Mouse (Mus musculus): ENCODE data around the gene Rnf19b. TPM values are rescaled to one million over a fixed set of nuclear protein-coding genes. Genes with fewer than 3 reads are reported as not detected.

Rnf19b gene
- total RNA-seq, 1 experiment from 2014 or later, result 33.2 TPM

DNA sequence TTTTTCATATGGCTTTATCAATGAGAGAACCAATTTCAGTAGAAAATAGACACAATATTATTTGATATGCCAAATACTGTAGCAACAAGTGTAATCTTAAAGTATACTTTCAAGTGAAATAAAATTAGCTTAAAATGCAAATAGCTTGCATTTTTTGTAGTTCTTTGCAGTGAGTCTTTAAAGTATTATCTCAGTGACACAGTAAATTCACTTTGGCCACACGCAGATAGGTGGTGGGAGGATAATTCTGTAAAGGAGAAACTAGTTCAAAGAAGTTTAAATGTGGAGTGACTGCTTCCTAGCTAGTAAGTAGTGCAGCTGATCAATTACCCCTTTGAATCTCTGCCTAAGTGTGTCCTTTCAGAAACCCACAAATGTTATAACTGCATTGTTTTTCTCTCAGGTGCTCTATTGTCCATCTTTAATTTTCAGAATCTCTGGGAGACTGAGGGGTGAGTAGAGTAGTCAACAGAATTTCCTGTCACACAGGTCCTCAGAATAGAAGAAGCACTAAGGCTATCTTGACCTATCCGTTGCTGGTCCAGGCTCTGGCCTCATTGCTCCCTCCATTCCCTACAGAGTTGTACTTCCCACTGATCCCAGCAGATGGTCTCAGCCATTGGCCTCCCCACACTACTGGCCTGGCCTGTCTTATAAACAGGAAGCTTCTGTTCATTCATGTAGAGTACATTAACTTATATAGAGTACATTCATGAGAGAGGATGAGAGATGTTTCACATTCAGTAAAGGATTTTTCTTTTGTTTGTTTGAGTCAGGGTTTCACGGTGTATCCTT lies 4.4 kb downstream of the Rnf19b start:
- no peak for ATAC-seq (replicated peaks; ENCODE audit: low read depth, poor library complexity, severe bottlenecking)

DNA sequence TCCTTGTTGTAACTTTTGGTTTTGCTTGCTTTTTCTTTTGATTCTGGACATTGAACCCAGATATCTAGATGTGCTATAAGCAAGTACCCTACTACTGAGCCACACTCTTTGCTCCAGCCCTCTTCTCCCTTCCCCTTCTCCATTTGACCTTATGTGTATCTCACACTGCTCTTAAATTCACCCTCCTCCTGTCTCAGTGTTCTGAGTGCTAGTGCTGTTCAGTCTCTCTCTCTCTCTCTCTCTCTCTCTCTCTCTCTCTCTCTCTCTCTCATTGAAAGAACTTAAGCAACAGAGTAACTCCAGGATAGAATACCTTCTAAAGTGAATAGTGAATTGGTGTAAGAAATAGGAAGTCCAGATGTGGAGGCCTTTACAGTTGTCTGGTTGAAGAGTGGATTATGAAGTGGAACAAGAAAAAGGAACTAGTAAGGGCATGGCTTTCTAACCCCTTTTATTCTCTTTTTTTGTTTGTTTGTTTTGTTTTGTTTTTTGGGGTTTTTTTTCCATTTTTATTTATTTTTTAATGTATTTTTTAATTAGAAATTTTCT lies 7.7 kb downstream of the Rnf19b start:
- ATAC-seq (replicated peaks; ENCODE audit: low read depth, poor library complexity, severe bottlenecking), result peak; percentile 52

DNA sequence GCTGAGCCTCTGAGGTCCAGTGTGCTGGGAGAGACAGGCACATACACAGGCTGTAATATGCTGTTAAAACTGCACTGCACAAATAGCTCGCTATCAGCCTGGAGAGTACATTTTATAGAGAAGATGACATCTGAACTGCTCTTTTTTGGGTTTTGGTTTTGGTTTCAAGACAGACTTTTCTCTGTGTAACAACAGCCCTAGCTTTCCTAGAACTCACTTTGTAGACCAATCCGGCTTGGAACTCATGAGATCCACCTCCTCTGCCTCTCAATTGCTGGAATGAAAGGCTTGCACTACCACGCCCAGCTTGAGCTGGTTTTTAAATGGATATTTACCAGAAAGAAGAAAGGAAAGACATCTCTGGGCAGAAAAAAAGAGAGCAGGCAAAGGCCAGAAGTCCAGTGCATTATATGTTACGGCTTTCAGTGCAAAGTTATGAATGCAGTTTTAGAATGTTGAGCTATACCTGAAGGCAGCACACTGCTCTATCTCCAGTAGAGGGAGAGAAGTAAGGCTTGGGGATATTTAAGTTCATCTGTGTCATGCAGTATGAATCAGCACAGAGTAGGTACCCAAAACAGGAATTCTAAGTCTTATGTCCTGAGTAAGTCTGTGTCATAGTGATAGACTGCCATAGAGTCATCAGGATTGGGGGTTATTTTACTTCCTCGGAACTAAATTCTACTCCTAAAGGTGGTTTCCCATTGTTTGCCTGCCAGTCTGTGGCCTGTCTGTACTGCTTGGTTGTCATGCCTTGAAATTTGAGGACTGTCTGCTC lies 9.8 kb downstream of the Rnf19b start:
- ATAC-seq (replicated peaks; ENCODE audit: low read depth, poor library complexity, severe bottlenecking), result no peak

DNA sequence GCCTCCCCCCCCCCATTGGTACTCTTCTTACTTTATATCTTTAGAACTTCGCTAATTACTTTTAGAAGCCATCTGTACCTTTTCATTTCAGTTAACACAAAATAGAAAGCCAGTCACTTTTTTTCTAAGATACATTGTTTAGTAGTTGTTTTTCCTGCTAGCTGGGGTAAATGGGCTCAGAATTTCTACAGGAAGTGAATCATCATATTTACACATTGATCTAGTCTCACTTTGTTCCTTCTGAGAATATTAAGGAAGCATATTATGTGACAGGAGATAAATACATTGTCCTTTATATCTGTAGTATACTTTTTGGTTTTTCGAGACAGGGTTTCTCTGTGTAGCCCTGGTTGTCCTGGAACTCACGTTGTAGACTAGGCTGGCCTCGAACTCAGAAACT lies 10.8 kb downstream of the Rnf19b start:
- no peak for ATAC-seq (replicated peaks; ENCODE audit: low read depth, poor library complexity, severe bottlenecking)

DNA sequence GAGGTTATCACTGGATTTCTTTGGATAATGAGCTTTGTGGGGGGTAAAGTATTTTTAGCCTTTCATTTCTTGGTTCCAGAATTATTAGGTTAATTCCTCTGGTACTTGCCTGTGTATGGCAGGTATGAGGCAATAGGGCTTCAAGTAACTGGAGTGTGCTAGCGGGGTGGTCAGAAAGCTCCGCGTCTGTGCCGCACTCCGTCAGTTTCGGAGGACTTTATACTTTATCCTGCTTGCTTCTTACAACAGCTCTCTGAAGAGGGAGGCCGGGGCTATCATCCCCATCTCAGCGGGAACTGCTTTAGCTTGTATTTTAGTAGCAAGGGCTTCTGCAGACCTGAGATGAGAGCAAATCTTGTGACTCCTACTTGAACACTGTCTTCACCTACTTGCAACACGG lies 21.1 kb downstream of the Rnf19b start:
- no peak for ATAC-seq (replicated peaks; ENCODE audit: low read depth, poor library complexity, severe bottlenecking)

DNA sequence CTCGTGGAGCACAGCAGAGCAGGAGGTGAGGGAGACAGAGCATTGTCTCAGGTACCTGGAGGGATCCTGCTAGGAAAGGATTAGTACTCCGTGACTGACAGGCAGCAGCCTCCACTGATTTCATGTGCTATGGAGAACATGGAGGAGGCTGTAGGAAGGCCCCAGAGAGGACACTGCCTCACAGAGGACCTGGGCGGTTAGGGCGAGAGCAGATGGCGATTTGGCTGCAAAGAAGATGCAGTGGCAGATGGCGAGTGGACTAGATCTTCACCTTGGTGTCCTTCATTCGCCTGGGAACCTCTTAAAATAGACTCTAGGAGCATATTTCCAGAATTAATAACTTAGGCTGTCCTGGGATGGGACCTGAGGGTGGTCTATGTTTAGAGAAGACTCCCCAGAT lies 23.0 kb downstream of the Rnf19b start:
- no peak for ATAC-seq (replicated peaks; ENCODE audit: low read depth, poor library complexity, severe bottlenecking)

DNA sequence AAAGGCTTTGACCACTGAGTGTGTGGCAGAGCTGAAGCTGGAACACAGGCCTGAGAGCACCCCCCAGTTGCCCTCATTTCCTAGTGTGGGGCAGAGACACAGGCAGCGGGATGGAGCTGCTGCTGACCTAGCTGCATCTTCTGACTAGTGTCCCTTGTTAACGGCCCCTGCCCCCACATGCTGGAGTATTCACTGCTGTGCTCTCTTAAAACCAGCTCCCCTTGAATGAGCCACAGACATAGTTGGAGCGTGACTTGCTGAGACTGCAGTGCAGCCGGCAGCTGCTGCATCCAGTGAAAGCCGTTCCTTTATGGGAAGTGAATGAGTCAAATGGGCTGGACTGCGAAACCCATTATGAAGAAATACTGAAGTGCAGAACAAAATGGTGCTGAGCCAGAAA lies 23.4 kb downstream of the Rnf19b start:
- ATAC-seq (replicated peaks; ENCODE audit: low read depth, poor library complexity, severe bottlenecking), result 0 out of 2 replicates have a peak, but pooled peaks have one; percentile 12

DNA sequence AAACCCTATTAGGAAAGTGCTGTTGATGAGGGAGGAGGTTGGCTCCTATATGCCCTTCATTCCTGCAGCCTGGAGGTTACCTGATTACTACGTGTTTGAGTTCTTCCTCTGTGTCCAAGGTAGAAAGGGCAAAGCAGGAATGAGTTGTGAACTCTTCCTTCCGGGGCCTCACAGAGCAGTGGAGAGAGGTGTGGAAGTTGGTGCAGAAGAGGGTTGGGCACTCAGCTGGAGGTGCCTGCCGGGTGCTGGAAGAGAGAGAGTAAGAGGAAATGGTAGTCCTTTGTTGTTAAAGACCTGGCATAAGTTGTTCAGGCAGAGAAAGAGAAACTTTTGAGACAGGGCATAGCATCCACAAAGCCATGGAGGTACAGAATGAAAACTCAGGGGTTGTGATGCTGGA lies 23.9 kb downstream of the Rnf19b start:
- no peak for ATAC-seq (replicated peaks; ENCODE audit: low read depth, poor library complexity, severe bottlenecking)

DNA sequence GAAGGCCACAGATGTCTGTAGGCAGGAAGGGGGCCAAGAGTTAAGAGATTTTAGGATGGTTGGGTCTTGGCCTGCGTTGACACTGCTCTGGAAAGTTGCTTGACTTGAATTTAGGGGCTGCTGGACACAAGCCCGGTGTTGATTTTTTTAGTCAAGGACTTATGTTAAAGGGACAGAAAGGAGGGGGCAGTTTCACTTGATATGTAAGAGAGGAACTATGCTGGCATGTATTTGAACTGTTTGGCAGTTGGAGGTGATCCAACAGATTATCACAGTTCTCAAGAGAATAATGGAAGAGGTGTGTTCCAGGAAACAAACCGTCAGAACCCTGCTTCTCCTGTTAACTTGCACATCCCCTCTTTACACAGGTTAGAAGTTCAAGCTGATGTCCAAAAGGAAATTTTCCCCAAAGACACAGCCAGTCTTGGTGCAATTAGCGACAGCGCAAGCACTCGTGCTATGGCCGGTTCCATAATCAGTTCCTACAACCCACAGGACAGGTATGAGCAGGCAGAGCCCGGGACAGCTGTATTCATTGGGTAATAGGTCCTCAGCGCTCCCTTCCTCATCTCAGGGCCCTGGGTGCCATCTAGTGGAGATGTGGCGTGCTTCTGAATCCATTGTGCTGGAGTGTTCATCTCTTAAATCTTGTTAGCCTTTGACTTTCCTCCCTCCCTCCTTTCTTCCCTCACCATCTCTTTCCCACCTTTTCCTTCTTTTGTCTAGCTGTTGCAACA lies 24.5 kb downstream of the Rnf19b start:
- ATAC-seq (replicated peaks; ENCODE audit: low read depth, poor library complexity, severe bottlenecking), result peak; percentile 91

DNA sequence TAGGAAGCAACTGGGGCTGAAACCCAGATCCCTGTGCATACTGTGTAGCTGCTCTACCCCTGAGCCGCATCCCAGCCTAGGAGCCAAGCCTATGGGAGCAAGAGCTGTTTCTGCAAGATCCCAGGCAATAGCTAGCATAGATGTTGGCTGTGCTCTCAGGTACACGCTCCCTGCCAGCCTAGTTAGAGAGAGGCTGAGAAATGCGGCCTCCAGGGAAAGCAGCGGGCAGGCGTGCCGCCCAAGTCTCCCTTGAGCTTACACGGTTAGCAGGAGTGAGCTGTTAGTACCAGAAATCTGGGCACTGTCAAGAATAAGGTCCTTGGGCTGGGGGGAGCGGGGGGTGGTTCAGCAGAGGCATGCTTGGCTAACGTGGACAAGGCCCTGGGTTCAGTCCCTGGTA lies 26.8 kb downstream of the Rnf19b start:
- no peak for ATAC-seq (replicated peaks; ENCODE audit: low read depth, poor library complexity, severe bottlenecking)

DNA sequence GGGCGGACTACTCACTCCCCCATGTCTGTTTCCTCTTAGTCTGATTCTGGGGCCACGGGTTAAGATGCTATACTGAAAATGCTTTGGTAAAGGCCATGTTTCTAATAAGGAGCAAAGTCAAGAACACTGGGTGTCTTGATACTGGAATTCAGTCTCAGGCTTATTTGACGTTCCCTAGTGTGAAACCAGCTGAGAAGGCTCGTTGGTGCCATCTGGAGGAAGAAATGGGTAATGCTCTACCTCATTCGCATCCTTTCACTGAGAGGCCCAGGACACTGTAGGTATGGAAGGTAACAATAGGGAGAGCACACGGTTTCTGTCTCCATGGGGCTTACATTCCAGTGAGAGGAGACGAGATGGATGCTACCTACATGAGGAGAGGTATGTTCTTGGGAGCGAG lies 28.0 kb downstream of the Rnf19b start:
- ATAC-seq (replicated peaks; ENCODE audit: low read depth, poor library complexity, severe bottlenecking), result peak; percentile 68

DNA sequence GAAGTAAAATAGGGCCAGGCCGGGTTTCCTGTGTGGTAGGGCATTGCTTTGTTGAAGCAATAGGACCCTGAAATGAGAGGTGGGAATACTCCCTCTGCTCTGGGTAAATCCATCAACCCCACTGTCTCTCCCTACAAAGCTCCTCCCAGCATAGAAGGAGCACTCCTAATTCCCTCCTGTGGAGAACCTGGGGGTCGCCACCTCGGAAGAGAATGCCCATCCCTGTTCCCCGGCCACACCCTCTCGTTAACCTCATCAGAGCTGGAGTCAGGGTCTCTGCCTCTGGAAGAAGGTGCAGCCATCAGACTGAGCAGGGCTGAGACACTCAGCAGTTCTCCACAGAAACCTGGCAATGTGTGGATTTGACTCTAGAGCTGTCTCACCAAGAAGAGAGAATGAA lies 29.8 kb downstream of the Rnf19b start:
- no peak for ATAC-seq (replicated peaks; ENCODE audit: low read depth, poor library complexity, severe bottlenecking)

DNA sequence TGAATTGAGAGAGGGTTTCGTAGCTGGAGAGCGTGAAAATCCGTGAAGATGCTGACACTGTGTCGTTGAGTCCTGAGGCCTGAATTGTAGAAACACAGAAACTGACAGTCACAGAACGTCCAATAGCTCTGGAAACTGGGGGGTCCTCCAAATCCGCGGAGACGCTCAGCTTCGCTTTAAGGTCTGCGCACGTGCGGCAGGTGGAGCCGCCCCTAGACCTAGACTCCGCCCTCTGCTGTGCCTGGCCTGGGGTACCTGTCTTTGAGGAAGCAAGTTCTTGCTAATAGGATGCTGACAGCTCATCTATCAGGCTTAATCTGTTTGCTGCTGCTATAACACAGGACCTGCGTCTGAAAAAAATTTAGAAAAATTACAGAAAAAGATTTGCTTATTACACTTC lies 37.2 kb downstream of the Rnf19b start:
- ATAC-seq (replicated peaks; ENCODE audit: low read depth, poor library complexity, severe bottlenecking), result no peak

DNA sequence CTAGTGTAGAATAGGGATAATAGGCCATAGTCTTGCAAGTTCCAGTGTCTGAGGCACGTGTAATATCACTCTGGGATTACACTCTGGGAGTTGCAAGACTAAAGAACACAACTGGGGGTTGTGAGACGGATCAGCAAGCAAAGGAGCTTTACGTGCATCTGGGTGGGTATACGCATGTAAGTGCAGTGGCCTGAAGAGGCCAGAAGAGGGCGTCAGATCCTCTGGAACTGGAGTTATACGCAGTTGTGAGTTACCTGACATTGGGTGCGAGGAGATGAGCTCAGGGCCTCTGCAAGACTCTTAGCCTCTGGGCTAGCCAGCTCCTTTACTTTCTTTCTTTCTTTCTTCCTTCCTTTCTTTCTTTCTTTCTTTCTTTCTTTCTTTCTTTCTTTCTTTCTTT lies 38.9 kb downstream of the Rnf19b start:
- no peak for ATAC-seq (replicated peaks; ENCODE audit: low read depth, poor library complexity, severe bottlenecking)

DNA sequence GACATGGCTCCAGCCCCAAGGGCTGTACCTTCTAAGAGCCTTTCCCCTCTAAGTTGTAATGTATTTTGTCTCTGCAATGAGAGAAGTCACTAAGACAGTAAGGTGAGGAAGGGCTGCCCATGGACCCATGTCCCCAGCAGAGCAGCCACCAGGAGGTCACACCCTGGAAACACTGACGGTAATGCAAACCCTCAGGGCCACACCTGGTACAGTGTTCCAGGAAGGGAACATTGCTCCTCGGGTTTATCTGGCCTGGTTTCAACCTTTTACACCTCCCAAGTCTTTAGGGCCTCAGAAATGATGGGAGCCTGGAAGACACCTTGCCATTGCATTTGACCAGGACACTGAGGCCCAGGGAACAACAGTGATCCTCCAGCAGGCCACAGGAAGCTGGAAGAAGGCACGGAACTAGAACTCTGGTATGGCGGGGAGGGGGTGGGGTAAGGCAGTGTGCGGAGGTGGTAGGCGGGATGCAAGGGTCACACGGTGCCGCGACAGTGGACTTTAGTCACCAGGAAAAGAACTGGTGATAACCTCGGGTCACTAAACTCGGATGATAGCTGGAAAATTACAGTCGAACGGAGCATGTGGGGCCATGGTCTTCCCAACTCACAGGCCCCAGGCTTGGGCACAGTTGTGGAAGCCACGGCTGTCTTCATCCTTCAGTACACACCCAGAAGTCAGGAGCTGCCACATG lies 44.2 kb downstream of the Rnf19b start:
- no peak for ATAC-seq (replicated peaks; ENCODE audit: low read depth, poor library complexity, severe bottlenecking)

DNA sequence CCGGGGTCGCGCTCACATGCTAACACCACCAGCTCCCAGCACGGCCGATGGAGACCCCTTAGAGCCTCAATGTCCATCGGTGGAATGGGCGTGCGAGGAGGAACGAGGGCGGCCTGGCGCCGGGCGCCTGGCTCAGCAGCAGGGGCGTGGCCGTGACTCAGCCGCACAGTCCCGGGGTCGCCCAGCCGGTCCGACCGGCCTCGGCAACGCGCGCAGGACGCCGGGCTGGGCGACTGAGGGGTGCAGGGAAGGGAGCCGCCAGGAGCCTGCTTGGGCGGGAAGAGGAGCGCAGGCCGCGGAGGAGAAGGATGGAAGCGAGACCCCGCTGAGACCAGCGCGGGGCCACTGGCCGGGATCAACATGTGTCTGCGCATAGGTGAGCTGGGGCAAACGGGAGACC lies 47.3 kb downstream of the Rnf19b start, which contains the start of gene Tmem54:
Tmem54 (plus strand) TSS at position 193 of the 400 bp plus-strand sequence.
- no peak; the same call in 1 of the 2 replicates for ATAC-seq (replicated peaks; ENCODE audit: low read depth, poor library complexity, severe bottlenecking)

DNA sequence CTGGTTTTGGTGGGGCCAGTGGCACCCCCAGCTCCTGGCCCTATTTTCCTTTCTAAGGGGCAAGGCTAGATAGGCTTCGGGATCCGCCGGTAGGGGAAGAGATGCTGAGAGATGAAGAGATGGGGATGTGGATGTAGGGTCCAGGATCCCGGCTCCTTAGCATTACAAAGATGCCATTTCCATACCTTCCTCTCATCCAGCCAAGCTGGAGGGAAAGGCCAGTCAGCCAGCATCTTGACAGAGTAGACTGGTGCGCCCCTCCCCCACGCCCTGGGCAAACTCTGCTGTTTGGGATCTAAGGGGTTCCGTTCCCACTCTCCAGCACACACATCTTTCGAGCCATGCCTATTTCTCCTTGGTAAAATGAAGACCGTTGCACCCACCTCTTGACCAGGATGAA lies 48.0 kb downstream of the Rnf19b start:
- ATAC-seq (replicated peaks; ENCODE audit: low read depth, poor library complexity, severe bottlenecking), result no peak

DNA sequence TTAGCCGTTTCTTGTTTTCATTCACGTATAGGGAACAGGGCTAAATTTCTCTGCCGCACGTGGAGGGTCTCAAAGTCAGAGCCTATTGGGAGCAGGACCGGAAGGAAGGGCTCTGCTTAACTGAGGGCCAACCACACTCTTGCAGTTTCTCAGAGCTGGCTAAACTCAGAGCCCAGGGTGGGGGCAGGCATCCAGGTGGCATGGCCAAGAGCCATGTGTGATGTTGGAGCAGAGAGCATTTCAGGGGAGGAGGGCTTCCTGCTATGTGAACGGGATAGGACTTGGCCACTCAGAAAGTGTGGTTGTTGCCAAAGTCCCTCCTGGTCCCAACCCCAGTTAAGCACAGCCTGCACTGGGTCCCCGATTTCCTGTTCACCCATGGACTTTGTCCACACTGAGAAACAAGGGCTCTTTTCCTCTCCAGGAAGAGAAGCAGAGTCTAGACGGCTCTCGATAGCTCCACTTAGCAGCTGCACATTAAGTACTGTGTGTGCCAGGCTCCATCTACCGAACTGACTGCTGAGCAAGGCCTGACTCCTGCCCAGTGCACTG lies 49.4 kb downstream of the Rnf19b start:
- no peak for ATAC-seq (replicated peaks; ENCODE audit: low read depth, poor library complexity, severe bottlenecking)

DNA sequence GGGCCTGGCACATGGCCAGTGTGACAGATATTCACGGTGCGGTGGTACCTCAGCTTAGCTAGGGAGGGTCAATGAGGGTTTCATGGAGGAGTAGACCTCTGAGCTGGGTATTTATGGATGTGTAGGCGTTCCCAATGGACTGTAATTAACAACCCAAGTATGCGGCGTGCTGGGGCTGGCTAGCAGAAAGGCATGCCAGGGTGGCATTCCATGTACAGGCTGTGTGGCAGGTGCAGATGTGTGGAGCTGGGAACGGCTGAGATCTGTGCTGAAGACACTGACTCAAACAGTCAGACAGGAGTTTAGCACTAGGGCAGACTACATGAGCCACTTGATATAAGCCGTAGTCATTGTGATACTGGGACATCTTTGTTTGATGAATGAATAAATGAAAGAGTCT lies 50.6 kb downstream of the Rnf19b start:
- no peak for ATAC-seq (replicated peaks; ENCODE audit: low read depth, poor library complexity, severe bottlenecking)

DNA sequence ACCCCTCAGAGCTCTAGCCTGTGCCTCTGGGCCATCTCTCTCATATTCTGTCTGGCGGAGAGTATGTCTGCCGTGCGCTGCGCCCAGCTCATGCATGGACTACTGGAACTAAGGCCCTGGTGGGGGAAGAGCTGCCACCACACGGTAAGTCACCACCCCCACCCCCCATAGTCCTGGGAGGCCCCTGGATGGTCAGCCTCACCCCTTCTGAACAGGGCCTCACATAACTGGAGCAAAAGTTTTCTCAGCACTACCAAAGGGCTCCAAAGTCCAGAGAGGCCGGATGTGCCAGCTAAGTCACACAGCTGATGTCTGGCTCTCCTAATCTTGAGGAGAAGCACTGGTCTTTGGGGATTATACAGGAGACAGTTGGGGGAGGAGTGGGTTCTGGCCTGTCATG lies 52.7 kb downstream of the Rnf19b start:
- ATAC-seq (replicated peaks; ENCODE audit: low read depth, poor library complexity, severe bottlenecking), result no peak

Measured in common myeloid progenitor, adult 5-6 weeks (primary cell).